Mouse (Mus musculus): ENCODE results near the gene Atp12a.

DNA sequence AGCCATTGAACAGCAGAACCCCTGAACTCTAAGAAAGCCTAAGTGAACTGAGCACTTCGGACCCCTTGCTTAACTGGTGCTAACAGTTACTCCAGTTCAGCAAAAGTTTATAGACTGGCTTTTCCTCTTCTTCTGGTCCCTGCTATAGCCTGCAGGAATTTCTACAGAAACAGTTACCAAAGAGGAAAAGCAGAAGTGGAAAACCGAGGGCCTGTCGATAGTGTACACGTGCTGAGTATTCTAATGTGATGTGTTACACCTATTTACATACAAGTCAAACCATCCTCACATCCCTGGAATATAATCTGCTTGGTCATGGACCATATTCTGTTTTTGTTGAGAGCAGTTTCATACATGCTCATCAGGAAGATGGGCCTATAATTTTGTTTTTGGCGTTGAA lies 30.4 kb upstream of the Atp12a start:
- TF ChIP-seq CTCF (IDR thresholded peaks at IDR 0.05; ENCODE audit: low read depth) (no peak), EP300 (IDR thresholded peaks at IDR 0.05; ENCODE audit: low read depth) (no peak)
